Mouse (Mus musculus) C2C12 (cell line): ENCODE data around the gene Rbbp6.

Experiments
- CEBPB ChIP-seq: IDR thresholded peaks from one replicate; pipeline ENCODE4 v1.6.1; 2011; ENCODE audit warnings: low read depth, mild to moderate bottlenecking, control low read depth, moderate library complexity
- CTCF ChIP-seq: IDR thresholded peaks from one replicate; pipeline ENCODE4 v1.5.1; 2011; ENCODE audit not compliant: control insufficient read depth, insufficient read depth, insufficient read length
- MAX ChIP-seq: IDR thresholded peaks from one replicate; pipeline ENCODE4 v1.6.1; 2011; ENCODE audit warnings: mild to moderate bottlenecking, control low read depth

- TF ChIP-seq CTCF, result no peak
- no peak for TF ChIP-seq CEBPB
- TF ChIP-seq MAX, result no peak
Observed at GRCm38 (mm10) chr7:122940371-122941075, 25.0 kb upstream of the Rbbp6 start.
